Mouse (Mus musculus) frontal cortex, postnatal 14 days (tissue): ENCODE measurements around the gene Atat1.
"Not testable (repeated sequence)": the region's sequence is repeated elsewhere in the genome, so short reads cannot be mapped to it uniquely, and the experiment has no call there.

ENCODE experiments used
- DNase-seq, 2 experiments: peaks; one replicate each; pipeline ENCODE4 v3.0.0; 2022; ENCODE audit warnings: low spot score in 2 of 2

The Atat1 gene

GRCm38 (mm10) chr17:35909919-35910369 is at the start of gene Atat1:
Gene Atat1 (minus strand): TSS chr17:35910075.
- DNase-seq: peak; percentile 90

- no peak for DNase-seq
Measured at GRCm38 (mm10) chr17:35958533-35959223, 48.8 kb upstream of the Atat1 start.

DNA sequence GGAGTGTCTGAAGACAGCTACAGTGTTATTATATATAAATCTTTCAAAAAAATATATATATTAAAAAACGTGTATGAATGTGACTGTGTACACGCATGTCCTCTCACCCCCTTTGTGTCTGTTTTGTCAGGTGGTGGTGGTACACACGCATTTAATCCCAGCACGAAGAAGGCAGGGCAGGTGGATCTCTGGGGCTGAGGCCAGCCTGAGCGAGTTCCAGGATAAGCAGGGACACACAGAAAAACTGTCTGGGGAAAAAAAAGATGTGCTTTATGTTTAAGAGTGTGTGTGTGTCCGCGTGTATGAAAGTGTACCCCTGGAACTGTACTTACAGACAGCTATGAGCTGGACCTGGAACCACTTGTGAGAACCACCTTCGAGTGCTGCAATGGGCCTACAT is 44.8 kb upstream of the Atat1 start:
- no peak for DNase-seq

- DNase-seq: not testable (repeated sequence)
Measured at GRCm38 (mm10) chr17:35952559-35952958, 42.7 kb upstream of the Atat1 start.

- DNase-seq: not testable (repeated sequence)
Measured at GRCm38 (mm10) chr17:35950946-35951345, 41.1 kb upstream of the Atat1 start.

- no peak for DNase-seq
Measured at GRCm38 (mm10) chr17:35939941-35940340, 30.1 kb upstream of the Atat1 start.

GRCm38 (mm10) chr17:35939108-35939507 is 29.2 kb upstream of the Atat1 start:
- no peak for DNase-seq

DNA sequence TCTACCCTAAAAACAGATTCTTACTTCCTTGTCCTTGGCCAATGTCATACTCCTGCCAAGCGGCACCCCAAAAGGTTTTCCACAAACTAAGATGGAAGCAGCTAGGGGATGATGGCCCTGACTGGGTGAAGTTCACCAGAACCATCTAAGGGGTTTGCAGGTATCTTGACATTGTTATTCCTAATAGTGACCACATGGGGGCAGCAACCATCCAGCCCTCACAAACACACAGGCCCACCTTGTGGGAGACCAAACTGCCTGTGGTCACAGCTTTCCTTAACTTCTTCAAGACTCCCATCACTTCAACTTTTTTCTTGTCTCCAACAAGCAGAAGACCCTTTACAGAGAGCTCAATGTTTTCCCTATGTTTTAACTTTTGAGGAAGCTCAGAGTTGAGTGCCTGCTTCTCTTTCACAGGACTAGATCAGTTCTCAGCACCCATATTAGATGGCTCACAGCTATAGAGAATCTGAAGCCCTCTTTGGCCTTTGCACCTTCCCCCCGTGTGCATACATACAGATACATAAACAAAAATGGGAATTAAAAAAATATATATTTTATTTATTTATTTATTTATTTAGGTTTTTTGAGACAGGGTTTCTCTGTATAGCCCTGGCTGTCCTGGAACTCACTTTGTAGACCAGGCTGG is 27.9 kb upstream of the Atat1 start:
- no peak for DNase-seq

DNA sequence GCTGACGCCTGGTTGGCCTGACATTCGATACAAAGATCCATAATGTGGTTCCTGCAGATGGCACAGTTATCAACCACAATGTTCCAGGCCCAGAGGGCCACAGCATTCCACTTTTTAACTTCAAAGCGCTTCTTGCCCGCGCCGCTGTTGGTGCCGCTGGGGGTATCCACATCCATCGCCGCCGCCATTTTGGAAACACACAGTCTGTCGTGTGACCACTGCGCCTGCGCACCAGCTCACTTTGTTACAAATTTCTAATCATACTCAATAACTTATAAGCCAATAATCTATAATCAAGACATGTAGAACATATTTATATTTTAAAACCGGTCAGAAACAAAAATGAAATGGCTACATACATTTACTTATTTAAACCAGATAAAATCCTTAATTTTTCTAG is 25.9 kb upstream of the Atat1 start:
- DNase-seq: not testable (repeated sequence)

DNA sequence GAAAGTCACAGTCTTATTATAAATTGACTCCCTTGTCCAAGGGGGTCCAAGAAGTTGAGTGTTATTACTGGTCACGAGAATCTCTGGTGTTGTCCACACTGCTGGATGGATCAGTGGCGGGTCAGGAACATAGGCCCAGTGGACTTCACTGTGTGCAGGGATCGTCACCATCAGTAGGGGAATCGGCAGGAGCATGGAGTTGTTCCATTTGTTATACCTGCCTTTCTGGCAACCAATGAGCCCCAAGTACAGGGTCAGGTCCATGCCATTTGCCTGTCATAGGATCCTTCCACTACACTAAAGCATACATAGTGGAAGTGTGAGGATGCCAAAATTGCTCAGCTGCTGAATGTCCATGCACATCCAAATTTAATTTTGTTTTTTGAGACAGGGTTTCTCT is 22.7 kb upstream of the Atat1 start:
- DNase-seq: no peak

- no peak for DNase-seq
Measured at GRCm38 (mm10) chr17:35930627-35931026, 20.8 kb upstream of the Atat1 start.

DNA sequence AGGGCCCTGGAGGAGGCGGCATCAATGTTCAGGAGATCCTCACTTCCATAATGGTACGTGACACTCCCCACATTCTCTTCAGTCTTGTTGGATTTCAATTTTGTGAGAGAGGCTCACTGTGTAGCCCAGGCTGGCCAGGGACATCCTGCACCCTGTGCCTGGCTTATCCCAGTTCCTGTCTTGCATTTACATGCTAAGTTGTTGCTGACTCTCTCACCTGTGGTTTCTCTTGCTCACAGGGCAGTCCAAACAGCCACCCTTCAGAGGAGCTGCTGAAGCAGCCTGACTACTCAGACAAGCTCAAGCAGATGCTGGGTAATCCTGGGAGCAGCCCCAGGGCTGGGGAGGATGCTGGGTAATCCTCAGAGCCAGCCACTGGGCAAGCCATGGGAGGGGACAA is 19.7 kb upstream of the Atat1 start:
- DNase-seq: no peak

DNA sequence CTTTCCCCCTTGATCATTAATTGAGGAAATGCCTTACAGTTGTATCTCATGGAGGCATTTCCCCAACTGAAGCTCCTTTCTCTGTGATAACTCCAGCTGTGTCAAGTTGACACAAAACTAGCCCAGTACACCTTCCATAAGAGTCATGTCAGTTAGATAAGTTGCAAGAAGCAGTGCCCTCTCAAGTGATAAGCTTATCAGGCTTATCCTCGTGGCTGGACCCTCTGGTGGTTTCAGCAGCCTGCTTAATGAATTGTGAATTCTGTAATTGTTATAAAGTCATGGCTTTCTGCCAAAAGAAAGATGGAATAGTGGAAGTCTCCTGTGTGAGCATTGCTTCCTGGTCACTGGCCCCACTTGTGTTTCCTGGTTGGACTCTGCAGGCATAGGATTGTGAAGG is 17.6 kb upstream of the Atat1 start:
- no peak for DNase-seq

GRCm38 (mm10) chr17:35923281-35923680 is 13.4 kb upstream of the Atat1 start:
- no peak for DNase-seq

DNA sequence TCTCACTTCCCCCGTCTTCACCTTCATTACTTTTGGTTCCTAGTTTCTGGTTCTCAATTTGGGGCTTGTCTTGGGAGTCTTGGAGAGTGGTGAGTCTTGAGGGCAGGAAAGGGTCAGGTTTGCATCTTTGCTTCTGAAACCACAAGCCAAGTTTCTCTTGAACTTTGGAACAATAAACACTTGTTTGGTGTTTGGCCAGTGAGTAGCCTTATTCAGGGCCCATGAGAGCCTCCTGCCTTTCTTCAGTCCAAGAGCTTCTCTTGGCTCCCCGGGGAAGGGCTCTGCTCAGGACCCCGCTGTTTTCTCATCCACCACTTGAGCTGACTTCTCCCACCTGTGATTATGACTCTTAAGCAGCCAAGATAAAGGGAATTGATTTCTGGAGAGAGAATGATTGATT is 12.7 kb upstream of the Atat1 start:
- no peak for DNase-seq

DNA sequence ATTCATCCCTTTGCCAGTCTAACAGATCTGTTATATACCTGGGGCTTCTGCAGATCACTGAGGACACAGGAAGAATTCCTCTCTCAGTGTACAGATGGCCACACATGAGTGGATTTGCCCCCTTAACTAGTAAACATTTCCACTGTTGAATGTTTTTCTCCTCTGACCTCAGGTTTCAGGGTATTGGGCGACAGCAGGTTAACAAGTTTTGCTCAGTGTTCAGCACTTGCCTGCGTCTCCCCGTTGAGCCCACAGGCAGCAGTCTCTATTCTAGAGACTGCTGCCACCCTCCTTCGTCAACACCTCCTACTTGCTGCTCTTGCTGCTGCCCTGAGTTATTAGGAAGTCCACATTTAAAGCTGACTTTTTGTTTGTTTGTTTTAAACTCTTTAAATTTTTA is 11.8 kb upstream of the Atat1 start:
- DNase-seq: no peak

DNA sequence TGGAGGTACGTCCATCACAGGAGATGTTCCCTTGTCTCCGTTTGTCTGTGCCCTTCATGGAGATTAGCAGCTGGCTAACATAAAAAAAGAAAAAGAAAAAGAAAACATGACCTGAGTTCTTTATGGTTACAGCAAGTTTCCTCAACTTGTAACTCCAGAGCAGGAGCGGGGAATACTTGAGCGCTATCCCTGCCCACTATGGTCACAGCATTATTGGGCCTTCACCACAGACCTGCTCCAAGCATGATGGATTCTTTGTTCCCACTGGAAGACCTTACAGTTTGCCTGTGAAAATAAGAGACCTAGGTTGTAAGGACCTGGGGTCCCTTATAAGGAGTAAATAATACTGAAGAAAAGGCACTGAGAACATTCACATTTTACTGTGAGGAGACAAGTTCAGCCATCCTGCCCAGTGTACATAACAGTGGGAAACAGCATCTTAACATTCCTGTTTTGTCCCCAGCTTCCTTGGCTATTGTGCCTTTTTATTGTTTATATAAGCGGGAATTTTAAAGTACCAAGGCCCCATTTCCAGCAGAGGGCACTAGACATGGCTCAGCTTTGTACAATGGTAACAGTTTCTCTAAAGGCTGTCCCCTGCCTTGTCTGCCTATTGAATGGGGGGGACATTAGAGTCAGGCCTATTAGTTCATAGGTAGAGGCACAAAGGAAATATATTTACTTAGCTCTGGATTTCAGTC is 11.1 kb upstream of the Atat1 start:
- no peak for DNase-seq

DNA sequence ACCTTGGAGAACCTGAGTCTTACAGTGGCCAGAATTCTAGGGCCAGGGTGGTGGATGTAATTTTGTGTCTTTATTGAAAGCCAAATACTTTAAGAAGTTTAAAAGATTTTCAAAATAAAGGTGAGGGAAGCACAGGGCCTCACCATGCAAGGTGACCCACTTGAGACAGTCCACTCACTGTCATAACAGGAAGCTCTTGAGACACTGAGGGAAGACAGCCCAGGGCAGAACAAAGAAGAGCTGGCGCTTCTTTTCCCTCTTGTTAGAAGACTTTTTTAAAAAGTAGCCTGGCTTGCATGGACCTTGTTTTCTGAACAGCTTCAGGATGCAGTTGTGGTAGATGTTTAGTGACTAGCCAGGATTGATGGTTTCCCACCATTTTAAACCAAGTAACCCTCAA is 10.5 kb upstream of the Atat1 start:
- no peak for DNase-seq

GRCm38 (mm10) chr17:35919864-35920301 is 10.0 kb upstream of the Atat1 start:
- DNase-seq: no peak

DNA sequence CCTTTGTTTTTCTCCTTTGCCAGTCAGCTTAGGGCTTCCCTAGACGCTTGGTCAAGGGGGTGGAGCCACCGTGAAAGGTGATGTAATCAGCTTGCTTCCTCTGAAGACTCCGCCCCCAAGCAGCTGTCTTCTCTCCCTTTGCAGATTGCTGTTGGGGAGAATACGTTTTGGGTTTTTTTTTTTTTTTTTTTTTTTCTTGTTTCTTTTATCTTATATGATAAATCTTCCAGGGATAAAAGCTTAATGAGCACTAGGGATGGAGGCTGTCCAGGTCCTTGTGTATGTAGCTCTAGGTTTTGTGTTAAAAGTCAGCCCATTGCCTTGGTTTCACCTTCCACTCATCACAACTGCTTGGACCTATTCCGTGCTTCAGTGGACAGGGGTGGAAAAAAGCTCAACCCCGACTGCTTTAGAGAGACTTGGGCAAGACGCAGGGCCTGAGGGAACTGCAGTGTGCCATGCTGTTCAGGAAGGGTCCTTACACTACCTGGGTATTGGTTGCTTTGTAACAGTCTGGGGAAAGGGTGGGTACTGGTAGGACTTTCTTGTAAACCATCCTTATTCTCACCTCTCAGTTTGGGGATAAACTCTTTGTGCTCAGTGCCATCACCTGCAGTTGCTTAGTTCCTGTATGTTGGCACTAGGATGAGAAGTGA is 9.3 kb upstream of the Atat1 start:
- peak; percentile 92 for DNase-seq

GRCm38 (mm10) chr17:35918276-35919059 is 8.6 kb upstream of the Atat1 start:
- no peak for DNase-seq
